Mouse (Mus musculus) c-Kit-positive CD71-positive TER-119-negative erythroid progenitor cells, embryonic 14.5 days (primary cell): ENCODE data around the gene Vps37c.
A peak's percentile ranks its signal among the peaks of the same experiment; 100 is the strongest.

Source experiments
- DNase-seq: peaks from one replicate; pipeline ENCODE4 v3.0.0-alpha.2; 2013; ENCODE audit warnings: low read depth

The Vps37c gene

DNA sequence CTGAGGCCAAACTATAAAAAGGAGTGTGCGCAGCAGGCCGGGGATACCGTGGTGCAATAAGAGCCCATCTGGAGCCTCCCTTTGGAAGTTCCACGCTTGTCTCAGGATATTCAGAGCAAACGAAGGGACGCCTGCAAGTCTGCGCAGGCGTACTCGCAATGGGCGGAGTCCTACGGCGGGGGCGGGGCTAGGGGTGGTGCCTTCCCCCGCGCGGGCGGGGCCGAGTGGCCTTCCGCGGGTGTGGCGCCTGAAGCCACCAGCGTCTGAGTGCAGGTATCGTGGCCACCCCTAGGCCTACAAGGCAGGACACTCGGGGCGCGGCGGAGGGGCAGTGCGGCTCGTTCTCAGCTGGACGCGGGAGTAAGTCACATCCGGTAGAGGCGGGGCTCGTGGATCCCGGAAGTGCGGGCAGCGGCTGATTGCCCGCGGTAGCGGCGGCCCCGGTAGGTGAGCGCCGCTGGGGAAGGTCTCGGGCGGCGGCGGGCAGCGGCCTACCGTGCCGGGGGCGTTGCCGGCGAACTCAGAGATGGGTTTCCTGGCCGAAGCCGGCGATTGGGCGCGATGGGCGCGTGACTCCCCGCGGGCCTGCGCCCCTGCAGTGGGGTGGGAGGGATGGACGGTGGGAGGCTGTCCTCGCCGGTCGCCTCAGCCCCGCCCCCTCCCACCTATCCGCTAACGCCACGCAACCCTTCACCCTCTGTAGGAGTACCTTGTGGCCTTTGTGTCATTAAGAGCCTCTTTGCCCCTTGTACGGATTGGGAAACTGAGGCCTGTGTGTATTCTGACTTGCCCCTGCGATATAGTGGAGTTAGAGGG lies at the start of gene Vps37c:
TSS of gene Vps37c (plus strand) at position 199 of the 816 bp plus-strand sequence.
- DNase-seq: peak; percentile 81

DNA sequence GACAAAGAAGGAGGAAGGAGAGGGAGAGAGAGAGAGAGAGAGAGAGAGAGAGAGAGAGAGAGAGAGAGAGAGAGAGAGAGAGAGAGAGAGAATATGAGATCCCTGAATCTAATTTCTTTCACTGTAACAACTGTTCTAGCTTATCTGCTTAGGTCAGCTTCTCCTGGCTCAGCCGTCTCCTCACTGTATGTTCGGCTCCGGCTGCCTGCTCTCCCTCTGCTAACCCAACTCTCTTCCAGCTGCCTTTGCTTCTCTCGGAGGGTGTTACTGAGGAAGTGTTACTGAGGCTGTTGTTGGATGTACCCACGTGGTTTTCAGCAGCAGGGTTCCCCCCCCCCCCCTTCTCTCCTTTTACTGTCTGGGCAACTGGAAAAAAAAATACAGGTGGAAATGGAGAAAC lies 48.5 kb upstream of the Vps37c start:
- DNase-seq: no peak

DNA sequence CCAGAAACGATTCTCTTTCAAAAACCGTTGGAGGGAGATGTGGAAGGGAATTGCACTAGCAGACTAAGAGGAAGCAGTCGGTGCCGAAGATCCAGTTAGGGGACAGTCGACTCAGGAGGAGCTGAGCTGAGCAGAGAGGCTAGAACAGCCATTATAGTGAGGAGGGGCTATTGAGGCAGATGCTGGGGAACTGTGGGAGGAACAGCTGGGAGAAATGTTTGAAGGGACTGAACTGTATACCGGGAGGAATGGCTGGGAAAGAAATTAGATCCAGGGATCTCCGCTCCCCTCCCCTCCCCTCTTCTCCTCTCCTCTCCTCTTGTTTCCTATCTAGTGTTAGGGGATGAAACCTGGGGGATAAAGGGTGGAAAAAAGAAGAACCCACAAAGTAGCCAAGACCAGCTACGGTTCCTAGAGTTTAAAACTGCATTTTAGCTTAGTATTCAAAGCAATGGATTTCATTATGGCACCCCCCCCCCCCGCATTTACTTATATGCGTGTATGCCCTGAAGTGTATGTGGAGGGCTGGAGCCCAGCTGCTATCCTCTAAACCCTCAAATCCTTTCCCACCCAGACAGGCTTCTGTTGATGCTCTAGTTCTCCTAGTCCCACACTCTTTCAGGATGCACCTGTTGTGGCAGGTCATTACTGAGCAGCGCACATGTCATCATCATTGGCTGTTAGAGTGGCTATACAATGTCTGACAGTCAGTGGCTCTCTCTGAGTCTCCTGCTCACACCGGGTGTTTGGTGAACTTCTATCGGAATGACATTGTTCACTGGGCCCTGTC lies 47.8 kb upstream of the Vps37c start:
- no peak for DNase-seq

DNA sequence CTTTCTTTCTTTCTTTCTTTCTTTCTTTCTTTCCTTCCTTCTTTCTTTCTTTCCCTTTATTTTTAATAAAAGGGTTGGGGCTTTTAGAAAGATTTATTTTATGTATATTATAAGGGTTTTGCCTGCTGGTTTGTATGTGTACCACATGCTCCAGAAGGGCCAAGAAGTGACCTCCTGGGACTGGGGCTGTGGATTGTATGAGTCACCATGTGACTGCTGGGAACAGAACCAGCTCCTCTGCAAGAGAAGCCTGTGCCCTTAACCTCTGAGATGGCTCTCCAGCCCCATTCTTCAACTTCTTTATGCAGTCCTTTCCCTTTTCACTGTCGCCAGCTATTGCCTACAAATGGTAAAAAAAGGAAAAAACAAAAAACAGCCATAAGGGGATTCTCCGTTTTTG lies 42.9 kb upstream of the Vps37c start:
- no peak for DNase-seq

DNA sequence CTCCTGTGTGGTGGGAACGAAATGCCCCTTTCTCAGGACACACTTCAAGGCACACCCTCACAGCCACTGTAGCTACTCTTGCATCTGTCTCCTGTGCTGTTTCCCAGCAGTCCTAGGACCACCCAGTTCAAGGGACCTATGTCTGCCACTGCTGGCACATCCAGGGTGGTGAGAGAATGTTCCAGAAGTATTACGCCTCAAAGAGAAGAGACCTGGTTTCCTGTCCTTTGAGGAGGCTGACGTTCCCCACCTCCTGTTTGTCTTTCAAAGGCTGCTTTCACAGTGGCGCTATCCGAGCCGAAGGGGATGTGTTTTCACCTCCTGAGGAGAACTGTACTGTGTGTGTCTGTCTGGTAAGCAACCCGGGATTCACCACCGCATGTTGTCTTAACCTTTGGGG lies 40.4 kb upstream of the Vps37c start:
- DNase-seq: no peak

DNA sequence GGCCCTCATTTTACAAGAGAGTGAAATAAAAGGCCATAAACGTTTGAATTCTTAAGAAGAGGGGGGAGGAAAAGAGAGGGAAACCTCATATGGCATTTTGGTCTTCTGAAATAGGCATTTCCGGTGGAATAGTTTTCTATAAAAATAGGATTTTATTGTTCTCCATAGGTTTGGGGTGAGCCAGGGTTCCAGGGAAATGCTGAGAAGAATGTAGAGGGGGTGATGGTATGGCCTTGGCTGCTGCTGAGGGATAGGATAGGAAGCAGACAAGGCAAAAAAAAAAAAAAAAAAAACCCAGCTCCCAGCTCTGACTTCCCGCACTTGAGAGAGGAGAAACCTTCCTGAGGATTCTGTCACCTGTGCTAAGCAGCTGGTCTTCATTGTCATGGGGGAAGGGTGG lies 32.5 kb upstream of the Vps37c start:
- no peak for DNase-seq

DNA sequence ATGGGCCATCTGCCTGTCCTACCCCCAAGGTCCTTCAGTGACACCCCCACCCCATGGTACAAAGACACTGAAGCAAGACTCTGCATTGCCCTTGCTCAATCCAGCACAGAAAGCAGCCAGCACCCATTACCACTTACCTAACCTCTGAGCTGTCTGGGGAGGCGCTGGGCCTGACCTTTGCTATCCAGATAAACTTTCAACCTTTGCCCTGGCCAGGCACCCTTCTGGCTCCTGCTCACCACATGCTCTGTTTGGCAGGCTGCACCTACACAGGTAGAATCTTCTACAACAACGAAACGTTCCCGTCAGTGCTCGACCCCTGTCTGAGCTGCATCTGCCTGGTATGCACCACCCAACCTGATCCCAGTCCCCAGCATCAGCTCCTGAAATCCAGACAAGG lies 30.8 kb upstream of the Vps37c start:
- no peak for DNase-seq

DNA sequence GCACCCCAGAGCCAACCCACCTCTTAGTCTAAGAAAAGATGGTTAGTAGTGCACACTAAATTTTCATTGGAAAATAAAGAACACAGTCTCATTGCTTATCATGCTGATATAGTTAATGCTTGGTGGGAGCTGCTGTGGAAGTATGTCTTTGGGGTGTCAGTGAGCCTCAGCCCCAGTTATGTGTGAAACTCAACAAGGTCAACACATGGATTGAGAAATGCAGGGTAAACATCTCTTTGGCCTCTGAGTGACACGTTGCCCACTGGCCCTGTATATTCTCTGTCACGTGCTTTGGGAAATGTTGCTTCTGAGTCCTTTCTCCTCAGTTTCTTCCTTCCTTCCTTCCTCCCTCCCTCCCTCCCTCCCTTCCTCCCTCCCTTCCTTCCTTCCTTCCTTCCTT lies 30.1 kb upstream of the Vps37c start:
- DNase-seq: no peak

DNA sequence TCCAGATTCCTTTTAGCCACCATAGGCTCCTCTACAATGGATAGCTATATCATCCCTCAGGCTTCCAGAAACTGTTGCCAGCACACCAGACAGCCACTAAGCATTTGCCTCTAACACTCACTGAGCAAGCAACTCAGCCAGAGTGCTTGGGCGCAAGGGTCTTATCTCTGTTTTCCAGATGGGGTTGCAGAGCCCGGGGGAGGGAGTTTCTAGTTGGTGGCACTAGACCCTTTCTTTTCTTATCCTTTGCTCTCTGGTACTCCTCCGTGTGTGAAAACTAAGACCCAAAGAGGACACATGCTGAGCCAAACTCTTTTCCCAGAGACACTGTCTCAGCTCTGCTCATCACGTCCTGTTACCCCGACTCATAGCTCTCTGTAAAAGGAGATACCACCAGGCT lies 27.2 kb upstream of the Vps37c start:
- peak; percentile 80 for DNase-seq

DNA sequence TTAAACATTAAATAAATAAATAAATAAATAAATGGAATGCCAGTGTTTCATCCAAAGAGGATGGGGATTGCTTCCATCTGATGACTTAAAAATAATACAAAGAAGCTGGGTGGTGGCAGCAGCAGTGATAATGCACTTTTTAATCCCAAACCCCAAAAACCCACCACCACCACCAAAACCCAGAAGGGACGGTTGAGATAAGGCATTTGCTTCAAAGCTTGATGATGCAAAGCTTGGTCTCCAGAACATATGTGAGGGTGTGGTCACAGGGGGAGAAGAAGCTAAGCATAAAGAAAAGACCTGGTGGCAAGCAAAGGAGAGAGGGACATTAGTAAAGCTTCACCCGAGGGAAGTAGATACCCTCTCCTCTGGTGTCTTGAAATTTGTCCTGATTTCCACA lies 26.6 kb upstream of the Vps37c start:
- DNase-seq: peak; percentile 78

DNA sequence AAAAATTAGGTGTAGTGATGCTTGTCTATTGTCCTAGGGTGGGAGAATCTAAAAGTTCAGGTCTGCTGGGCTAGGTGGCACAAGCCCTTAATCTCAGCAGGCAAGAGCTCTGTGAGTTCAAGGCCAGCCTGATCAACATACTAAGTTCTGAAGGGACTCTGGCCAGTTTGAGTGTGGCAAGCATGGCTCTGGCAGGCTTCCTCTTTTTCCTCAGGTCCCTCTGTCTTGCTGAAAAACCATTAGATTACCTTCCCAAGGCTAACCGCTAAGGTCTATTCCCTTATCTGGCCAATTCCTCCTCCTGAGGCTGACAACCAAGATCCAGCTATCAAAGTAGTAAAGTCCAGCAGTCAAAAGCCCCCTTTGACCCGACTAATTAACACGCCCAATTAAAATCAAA lies 25.9 kb upstream of the Vps37c start:
- no peak for DNase-seq

DNA sequence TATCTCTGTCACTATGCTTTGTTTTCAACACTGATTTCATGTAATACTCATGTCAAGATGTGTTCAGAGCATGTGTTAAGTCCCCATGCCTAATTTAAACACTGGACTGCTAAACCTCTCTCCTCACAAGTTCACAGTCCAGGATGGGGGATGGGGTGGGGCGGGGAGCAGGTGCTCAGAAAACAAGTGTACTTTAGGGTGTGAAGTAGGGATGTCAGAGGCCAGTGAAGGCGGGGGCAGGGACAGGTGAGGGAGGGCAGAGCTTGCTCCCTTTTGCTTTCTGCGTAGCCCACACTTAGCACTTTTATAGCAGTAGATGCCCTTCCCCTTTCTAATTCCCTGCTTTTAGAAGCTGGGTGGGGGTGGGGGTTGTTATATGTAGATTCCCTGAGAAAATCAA lies 23.4 kb upstream of the Vps37c start:
- DNase-seq: no peak

DNA sequence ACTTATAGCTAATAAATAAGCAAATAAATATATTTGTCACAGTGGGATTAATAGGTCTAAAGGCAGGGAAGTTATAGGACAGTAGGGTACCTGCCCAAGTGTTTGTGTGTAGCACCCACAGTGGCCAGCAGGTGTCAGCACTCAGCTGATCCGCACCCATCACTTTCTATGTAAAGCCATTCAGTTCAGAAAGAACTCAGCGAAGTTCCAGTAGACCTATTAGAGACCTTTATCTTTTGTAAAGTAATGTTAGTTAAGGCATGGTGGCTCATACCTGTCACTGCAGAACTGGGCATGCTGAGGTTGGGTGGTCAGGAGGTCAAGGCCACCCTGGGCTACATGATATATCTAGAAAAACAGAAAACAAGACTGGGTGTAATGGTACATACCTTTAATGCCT lies 23.0 kb upstream of the Vps37c start:
- DNase-seq: peak; percentile 72

DNA sequence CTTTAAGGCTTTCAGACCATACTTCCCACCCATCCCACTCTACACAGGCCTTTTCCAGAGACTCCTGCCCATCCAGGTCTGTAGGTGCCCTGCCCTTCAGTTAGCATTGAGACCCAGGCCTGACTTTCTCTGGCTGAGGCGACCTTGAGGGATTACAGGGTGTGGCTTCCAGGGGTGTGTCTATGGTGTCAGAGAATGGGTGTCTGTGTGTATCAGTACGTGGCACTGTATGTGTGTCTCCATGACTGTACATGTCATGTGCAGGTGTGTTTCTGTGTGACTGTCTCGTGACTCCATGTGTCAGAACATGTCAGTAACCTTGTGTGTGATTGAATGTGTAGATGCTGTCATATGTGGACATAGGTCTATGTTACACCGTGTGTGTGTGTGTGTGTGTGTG lies 17.2 kb upstream of the Vps37c start:
- DNase-seq: no peak

DNA sequence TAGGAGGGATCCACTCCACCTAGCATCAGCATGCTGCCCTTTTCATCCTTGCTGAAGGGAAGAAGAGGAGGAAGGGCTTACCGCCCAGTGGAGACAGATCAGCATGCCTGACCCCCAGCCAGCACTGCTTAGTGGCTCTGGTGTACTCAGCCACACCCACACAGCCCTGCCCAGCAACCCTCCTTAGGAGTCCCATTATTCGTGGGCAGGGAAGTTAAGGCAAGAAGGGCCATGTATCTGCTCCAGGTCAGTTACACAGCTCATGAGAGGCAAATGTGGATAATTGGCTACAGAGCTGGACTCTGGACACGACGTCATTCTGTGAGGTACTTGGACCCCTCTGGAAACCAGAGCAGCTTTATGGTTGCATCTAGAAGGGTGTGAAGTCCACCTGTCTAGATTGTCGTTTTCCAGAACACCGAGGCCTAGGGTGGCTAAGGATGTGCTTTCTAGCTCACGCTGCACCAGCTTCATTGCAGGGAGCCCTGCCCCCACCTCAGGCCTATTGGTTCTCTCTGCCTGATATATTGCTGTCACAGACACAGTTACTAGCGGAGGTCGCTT lies 16.6 kb upstream of the Vps37c start:
- no peak for DNase-seq

DNA sequence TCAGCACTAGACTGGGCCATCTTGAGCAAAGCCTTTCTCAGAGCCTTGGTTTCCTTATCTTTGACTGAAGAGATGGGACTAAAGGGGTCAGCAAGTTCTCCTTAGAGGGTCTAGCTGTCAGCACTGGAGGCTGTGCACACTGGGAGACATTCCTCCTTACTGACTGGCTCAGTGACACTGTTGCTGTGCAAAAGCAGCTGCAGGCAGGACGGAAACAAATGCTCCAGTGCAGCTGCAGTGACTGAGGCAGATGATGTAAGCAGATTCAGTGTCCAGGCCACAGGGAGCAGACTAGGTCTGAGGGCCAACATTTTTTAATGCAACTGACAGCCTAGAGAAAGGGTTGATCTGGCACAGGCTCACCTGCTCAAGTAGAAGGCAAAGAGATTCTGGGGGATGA lies 15.3 kb upstream of the Vps37c start:
- no peak for DNase-seq

DNA sequence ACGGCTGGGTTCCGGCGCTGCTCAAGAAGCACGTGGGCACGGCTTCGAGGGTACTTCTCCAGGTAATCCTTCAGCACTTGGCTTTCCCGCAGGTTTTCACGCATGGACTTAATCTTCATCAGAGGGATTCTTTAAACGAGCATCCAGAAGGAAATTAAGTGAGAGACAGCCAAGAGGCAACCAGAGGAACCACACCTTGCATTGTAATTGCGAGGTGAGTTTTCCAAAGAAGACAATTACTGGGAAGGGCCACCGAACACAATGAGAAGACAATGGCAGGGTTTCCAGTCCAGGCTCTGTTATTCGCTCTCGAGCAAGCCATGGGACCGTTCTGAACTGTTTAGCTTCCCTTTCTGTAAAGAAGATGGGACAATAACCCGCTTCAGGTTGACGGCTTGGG lies 11.9 kb upstream of the Vps37c start:
- no peak for DNase-seq

DNA sequence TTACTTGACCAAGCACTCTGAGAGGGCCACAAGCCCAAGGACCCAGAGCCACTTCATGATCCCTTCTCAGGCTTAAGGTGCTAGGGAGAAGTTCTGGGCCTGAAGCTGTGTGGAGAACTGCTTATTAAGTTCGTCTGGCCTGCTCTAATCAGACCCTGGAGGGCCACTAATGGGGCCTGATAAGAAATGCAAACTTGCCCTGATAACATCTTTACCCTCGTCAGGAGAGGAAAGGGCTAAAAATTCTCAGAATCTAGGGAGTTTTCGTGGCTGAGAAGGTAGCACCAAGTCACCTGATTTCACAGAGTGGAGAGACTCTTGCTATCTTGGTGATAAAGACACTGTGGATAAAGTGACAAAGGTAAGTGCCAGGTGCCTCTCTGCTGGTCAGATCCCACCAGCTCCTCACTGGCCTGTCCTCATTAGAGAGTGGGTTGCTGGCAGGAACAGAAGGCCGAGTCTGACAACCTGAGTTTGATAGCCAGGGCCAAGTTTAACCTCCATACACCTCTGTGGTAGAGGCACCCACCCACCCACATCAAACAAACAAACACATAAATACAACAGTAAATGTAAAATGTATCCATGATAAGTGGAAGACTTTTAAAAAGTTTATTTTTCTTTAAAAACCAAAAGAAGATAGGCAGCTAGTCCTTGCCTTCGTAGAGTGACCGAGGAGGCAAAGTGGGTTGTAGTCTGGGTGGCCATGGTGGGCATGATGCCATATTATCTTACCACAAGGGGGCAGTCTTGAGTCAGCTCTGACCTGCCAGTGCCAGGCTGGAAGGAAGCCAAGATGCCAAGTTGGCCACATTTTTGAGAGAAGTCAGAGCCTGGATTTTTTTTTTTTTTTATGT lies 10.4 kb upstream of the Vps37c start, which contains the start of gene Pga5:
TSS of gene Pga5 (minus strand) at position 157 of the 857 bp plus-strand sequence.
- DNase-seq: no peak

DNA sequence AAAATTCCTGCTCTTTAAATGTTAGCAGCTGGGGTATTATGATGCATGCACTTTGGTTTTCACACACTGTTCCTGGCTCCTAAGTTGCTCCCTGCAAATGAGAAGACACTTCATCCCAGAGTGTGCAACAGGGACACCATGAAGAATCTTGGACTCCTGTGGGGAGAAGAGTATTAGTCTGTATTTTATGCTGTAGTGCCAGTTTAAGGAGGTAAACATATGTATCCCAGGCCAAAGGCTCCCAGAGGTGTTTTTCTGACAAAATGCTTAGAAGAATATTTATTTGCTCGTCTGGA lies 9.8 kb upstream of the Vps37c start:
- DNase-seq: no peak

DNA sequence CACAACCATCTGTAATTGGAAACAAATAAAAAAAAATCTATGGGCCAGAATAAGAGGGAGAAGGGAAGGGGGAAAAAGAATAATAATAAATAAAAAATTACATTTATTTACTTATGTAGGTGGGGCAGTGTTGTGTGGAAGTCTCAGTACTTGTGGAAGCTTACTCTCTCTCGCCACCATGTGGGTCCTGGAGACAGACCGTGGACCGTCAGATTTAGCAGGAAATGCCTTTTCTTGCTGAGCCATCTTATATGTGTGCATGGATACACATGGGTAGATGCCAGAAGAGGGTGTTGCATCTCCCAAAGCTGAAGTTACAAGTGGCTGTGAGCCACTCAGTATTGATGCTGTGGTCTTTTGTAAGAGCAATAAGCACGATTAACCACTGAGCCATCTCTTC lies 7.0 kb upstream of the Vps37c start:
- no peak for DNase-seq

DNA sequence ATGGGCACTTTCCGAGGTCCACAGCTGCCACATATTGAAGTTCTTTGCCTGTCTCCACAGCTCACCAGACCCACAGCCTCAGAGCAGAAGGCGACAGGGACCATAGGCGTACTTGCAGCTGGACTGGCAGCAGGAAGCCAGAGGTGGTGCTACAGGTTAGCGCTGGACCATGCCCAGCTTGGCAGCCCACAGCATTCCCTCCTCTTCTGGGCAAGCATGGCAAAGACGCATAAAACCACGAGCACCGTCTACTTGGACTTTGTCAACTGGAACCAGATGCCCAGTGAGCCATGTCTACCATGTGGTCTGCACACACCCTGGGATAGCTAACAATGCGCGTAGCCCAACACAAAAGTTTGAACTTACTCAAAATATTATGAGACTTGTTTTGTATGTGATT lies 3.5 kb upstream of the Vps37c start:
- no peak for DNase-seq

DNA sequence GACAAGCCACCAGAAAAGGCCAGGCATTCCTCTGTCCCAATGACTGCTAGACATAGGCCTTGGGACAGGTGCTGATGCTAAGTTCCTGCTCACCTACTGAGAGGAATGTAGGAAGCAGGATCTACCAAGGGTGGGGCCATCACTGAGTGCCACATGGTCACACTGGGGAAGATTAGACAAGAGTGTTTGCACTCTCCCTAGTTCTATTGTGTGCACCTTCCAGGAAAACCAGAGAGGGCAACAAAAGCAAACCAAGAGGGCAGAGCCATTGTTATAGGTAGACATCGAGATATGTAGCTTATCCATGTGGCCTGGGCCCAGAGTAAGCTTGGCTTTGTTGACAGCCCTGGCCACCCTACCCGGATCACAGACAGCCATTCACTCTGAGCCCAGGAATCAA lies 2.8 kb upstream of the Vps37c start:
- no peak for DNase-seq
